Mouse (Mus musculus) CH12.LX (cell line): ENCODE measurements around the gene Fyttd1. TPM values are rescaled to one million over a fixed set of nuclear protein-coding genes. Genes with fewer than 3 reads are reported as not detected.

Source experiments
- DNase-seq: peaks from one replicate; pipeline ENCODE4 v3.0.0-alpha.2; 2013; ENCODE audit errors: extremely low read depth
- H3K27ac ChIP-seq: 2 replicates; pipeline ENCODE4 v1.5.1; 2012; ENCODE audit warnings: low read depth, mild to moderate bottlenecking, control low read depth, moderate library complexity; ENCODE audit not compliant: insufficient read depth
- H3K27me3 ChIP-seq: replicated peaks from 2 replicates; pipeline ENCODE3; 2012; ENCODE audit warnings: inconsistent platforms
- H3K36me3 ChIP-seq, 2 experiments: replicated peaks in 1 of 2; 2 replicates each; pipeline versions ENCODE3 to v1.6.1; 2012; ENCODE audit warnings: inconsistent platforms in 1 of 2, low read length in 1 of 2, mild to moderate bottlenecking in 1 of 2, mixed read lengths in 1 of 2, moderate library complexity in 1 of 2; ENCODE audit not compliant: control insufficient read depth in 1 of 2, insufficient read depth in 1 of 2
- H3K4me1 ChIP-seq, 2 experiments: 2 replicates each; pipeline ENCODE4 v1.6.1; 2012; ENCODE audit warnings: inconsistent platforms in 1 of 2, moderate library complexity in 1 of 2; ENCODE audit not compliant: insufficient read depth in 2 of 2, control insufficient read depth in 1 of 2
- H3K4me2 ChIP-seq: 2 replicates; pipeline ENCODE4 v1.6.1; 2012; ENCODE audit warnings: low read depth, mild to moderate bottlenecking, control low read depth; ENCODE audit not compliant: poor library complexity, insufficient read depth, severe bottlenecking
- H3K4me3 ChIP-seq, 3 experiments: fragments of 150-350 bp in 1 of 3; sonication (generic) in 1 of 3; replicated peaks in 1 of 3; 2 replicates each; pipeline versions ENCODE3 to v1.5.1; 2011 to 2012; ENCODE audit warnings: low read depth in 2 of 3, low read length in 2 of 3, mild to moderate bottlenecking in 2 of 3, moderate library complexity in 2 of 3, control low read depth in 1 of 3, improper control_type of control experiment in 1 of 3, inconsistent platforms in 1 of 3, mixed read lengths in 1 of 3; ENCODE audit not compliant: poor library complexity in 1 of 3
- H3K79me2 ChIP-seq: replicated peaks from 2 replicates; pipeline ENCODE4 v1.6.1; 2012; ENCODE audit warnings: mild to moderate bottlenecking, moderate library complexity; ENCODE audit not compliant: control insufficient read depth, poor library complexity, insufficient read depth, severe bottlenecking; ENCODE audit errors: extremely low read depth
- H3K9ac ChIP-seq: 2 replicates; pipeline ENCODE4 v1.6.1; 2012; ENCODE audit warnings: low read depth, mild to moderate bottlenecking, control low read depth, moderate library complexity; ENCODE audit not compliant: insufficient read depth
- H3K9me3 ChIP-seq: replicated peaks from 2 replicates; pipeline ENCODE3; 2012; ENCODE audit warnings: low read length, inconsistent platforms, mixed read lengths
- BHLHE40 ChIP-seq: IDR thresholded peaks from 2 replicates; pipeline ENCODE4 v1.6.1; 2011; ENCODE audit warnings: mild to moderate bottlenecking, low read depth, low read length, improper control_type of control experiment
- CHD2 ChIP-seq: IDR thresholded peaks from 2 replicates; pipeline ENCODE4 v1.6.1; 2011; ENCODE audit warnings: low read length, improper control_type of control experiment
- CTCF ChIP-seq, 2 experiments: IDR thresholded peaks in 1 of 2; conservative IDR thresholded peaks in 1 of 2; 2 replicates each; pipeline ENCODE4 v1.5.1; 2011 to 2012; ENCODE audit warnings: low read depth in 2 of 2, low read length in 2 of 2, improper control_type of control experiment in 1 of 2, inconsistent platforms in 1 of 2, mild to moderate bottlenecking in 1 of 2, moderate library complexity in 1 of 2
- E2F4 ChIP-seq: IDR thresholded peaks from 2 replicates; pipeline ENCODE4 v1.6.1; 2011; ENCODE audit warnings: low read depth, low read length, improper control_type of control experiment; ENCODE audit not compliant: insufficient replicate concordance
- ETS1 ChIP-seq: conservative IDR thresholded peaks from 2 replicates; pipeline ENCODE4 v1.6.1; 2012; ENCODE audit warnings: low read depth, mild to moderate bottlenecking, inconsistent platforms, low read length, improper control_type of control experiment, moderate library complexity
- GABPA ChIP-seq: IDR thresholded peaks from 2 replicates; pipeline ENCODE4 v1.6.1; 2012; ENCODE audit warnings: low read depth, low read length, improper control_type of control experiment, inconsistent platforms; ENCODE audit not compliant: insufficient replicate concordance
- HCFC1 ChIP-seq: IDR thresholded peaks from 2 replicates; pipeline ENCODE4 v1.6.1; 2012; ENCODE audit warnings: low read depth, mild to moderate bottlenecking, inconsistent platforms, low read length, improper control_type of control experiment
- MAZ ChIP-seq: IDR thresholded peaks from 2 replicates; pipeline ENCODE4 v1.6.1; 2012; ENCODE audit warnings: low read depth, mild to moderate bottlenecking, inconsistent platforms, low read length, improper control_type of control experiment, moderate library complexity
- MEF2A ChIP-seq: IDR thresholded peaks from 2 replicates; pipeline ENCODE4 v1.6.1; 2014; ENCODE audit warnings: low read depth, mild to moderate bottlenecking, inconsistent platforms, low read length, improper control_type of control experiment, borderline replicate concordance
- MYC ChIP-seq: IDR thresholded peaks from 2 replicates; pipeline ENCODE4 v1.6.1; 2011; ENCODE audit warnings: low read depth, mild to moderate bottlenecking, improper control_type of control experiment, low read length
- RAD21 ChIP-seq: IDR thresholded peaks from 2 replicates; pipeline ENCODE4 v1.6.1; 2011; ENCODE audit warnings: low read depth, mild to moderate bottlenecking, low read length, improper control_type of control experiment, moderate library complexity
- SMC3 ChIP-seq: IDR thresholded peaks from 2 replicates; pipeline ENCODE4 v1.6.1; 2011; ENCODE audit warnings: low read depth, low read length, improper control_type of control experiment
- USF2 ChIP-seq: conservative IDR thresholded peaks from 2 replicates; pipeline ENCODE4 v1.6.1; 2011; ENCODE audit warnings: low read depth, low read length, improper control_type of control experiment
- ZC3H11A ChIP-seq: IDR thresholded peaks from 2 replicates; pipeline ENCODE4 v1.6.1; 2012; ENCODE audit warnings: low read depth, mild to moderate bottlenecking, inconsistent platforms, low read length, improper control_type of control experiment
- ZNF384 ChIP-seq: IDR thresholded peaks from 2 replicates; pipeline ENCODE4 v1.6.1; 2012; ENCODE audit warnings: low read depth, low read length, improper control_type of control experiment, inconsistent platforms
- dilution Hi-C: fragments of 300-500 bp; cut with MboI; formaldehyde crosslinking; loops from 2 replicates; pipeline ENCODE4 v1.14.3; 2020; ENCODE audit warnings: low sequenced_read_pairs; ENCODE audit not compliant: extremely low pct_unique_long_range_greater_than_20kb, extremely low pct_ligation_motif_present
- in situ Hi-C: fragments of 300-500 bp; cut with MboI; formaldehyde crosslinking; loops from 3 replicates; pipeline ENCODE4 v1.14.3; 2019; ENCODE audit warnings: low sequenced_read_pairs, low pct_ligation_motif_present, low pct_unique_long_range_greater_than_20kb, mixed read lengths
- polyA plus RNA-seq: library from polyadenylated mRNA; unstranded; fragments of >175 nt; gene quantifications from 2 replicates; pipeline ENCODE4 v1.2.1, GENCODE M21; 2012; ENCODE audit warnings: low read depth; ENCODE audit not compliant: insufficient read length
- total RNA-seq, 2 experiments: library from RNA; depleted of rRNA; stranded (reverse); fragments of 300-350 nt in 1 of 2; fragments of >200 nt in 1 of 2; gene quantifications; 2 replicates each; pipeline ENCODE4 v1.2.3; 2012 to 2014

Gene Fyttd1
- total and polyA plus RNA-seq, 3 experiments: 148 to 264 (median 168) TPM

GRCm38 (mm10) chr16:32949281-32949680 lies 72.0 kb downstream of the Fyttd1 start:
- Histone ChIP-seq H3K36me3 (peaks cover 5 to 20% of the 10 kb centered on the region in 2 experiments), H3K79me2 (peaks cover 9% of the 10 kb centered on the region), H3K4me1 (peaks cover 3 to 21% of the 10 kb centered on the region in 2 experiments; a peak in 3 of 4 replicates), H3K4me3 (no peak overlapping the region), H3K27me3 (no peaks in the 10 kb centered on the region), H3K9me3 (peaks cover 6% of the 10 kb centered on the region)
- dilution Hi-C loops: no loop called here
- peak; percentile 36 for TF ChIP-seq ZNF384
- no peak for TF ChIP-seq BHLHE40
- TF ChIP-seq, all 38 proteins: peak for 1
- Histone ChIP-seq H3K4me2 (no peak overlapping the region), H3K9ac (no peak overlapping the region), H3K27ac (no peak overlapping the region)
- DNase-seq: no peak
- in situ Hi-C loops: no loop called here

- Histone ChIP-seq H3K27me3 (no peaks in the 10 kb centered on the region), H3K79me2 (peaks cover 6% of the 10 kb centered on the region), H3K27ac (no peak overlapping the region), H3K9ac (no peak overlapping the region), H3K36me3 (peaks cover 15 to 28% of the 10 kb centered on the region in 2 experiments), H3K9me3 (peaks cover 3% of the 10 kb centered on the region), H3K4me1 (peaks cover 3 to 19% of the 10 kb centered on the region in 2 experiments; a peak in 3 of 4 replicates), H3K4me2 (no peak overlapping the region), H3K4me3 (no peak overlapping the region)
- DNase-seq: no peak
- TF ChIP-seq CTCF (conservative IDR thresholded peaks at IDR 0.05 in 1 of 2, IDR thresholded peaks at IDR 0.05 in 1 of 2; ENCODE audit: low read depth in 2 of 2, low read length in 2 of 2) (peak; percentile 46 to 49; a peak in 3 of 4 replicates), RAD21 (peak; percentile 15), SMC3 (peak; percentile 41), MYC (no peak)
- in situ Hi-C loops: no loop called here
- dilution Hi-C loops: no loop called here
Measured at GRCm38 (mm10) chr16:32951074-32951473, 73.8 kb downstream of the Fyttd1 start.

GRCm38 (mm10) chr16:32953806-32954205 lies 76.5 kb downstream of the Fyttd1 start:
- no peak overlapping the region for H3K4me2 ChIP-seq
- no peaks in the 10 kb centered on the region for H3K27me3 ChIP-seq
- peaks cover under 1 to 25% of the 10 kb centered on the region in 2 experiments; a peak in 2 of 4 replicates for H3K4me1 ChIP-seq
- in situ Hi-C loops (no loop called here), dilution Hi-C loops (no loop called here)
- no peak overlapping the region for H3K27ac ChIP-seq
- no peak for DNase-seq
- no peak overlapping the region for H3K9ac ChIP-seq
- peaks cover 18 to 46% of the 10 kb centered on the region in 2 experiments for H3K36me3 ChIP-seq
- peaks cover 3% of the 10 kb centered on the region for H3K9me3 ChIP-seq
- H3K79me2 ChIP-seq: no peaks in the 10 kb centered on the region
- no peak overlapping the region for H3K4me3 ChIP-seq
- TF ChIP-seq MAZ (no peak), MYC (no peak), GABPA (no peak), CHD2 (no peak), ZC3H11A (no peak), E2F4 (no peak), USF2 (no peak), HCFC1 (no peak), MEF2A (no peak), ETS1 (no peak)
- TF ChIP-seq, all 38 proteins: peak for 0
